Comparison of ENCODE assay signal across 9 mouse cellular contexts in genomic region chr11:5296576-5297115, GRCm38 (mm10). TPM values are rescaled to one million over a fixed set of nuclear protein-coding genes. Genes with fewer than 3 reads are reported as not detected.
DNase-seq lines count a peak whose midpoint lies in the region; ATAC-seq and TF ChIP-seq lines count a peak whose summit lies in the region.
"Had no signal": no experiment of that assay in that cellular context is flagged by ENCODE, and none has a peak within 500 bp of the region (broad histone marks: within the 10 kb centered on the region; RNA-seq: fewer than 3 reads in every experiment).

No protein-coding gene starts in this region.

- H3K4me1 ChIP-seq in hindbrain, embryonic 10.5 days (replicated peaks): peaks cover 33% of the 10 kb centered on the region
- H3K4me1 ChIP-seq in hindbrain, embryonic 11.5 days (replicated peaks; ENCODE audit: control insufficient read depth, insufficient read depth, low read length): no peaks in the 10 kb centered on the region
- H3K4me1 ChIP-seq in forebrain, postnatal 0 days (ENCODE audit: insufficient read depth): peaks cover 7% of the 10 kb centered on the region; the same call in 1 of the 2 replicates
- peaks cover 9% of the 10 kb centered on the region for H3K4me1 ChIP-seq in liver, embryonic 16.5 days (ENCODE audit: control insufficient read depth, low read depth, low read length)

- TF ChIP-seq CTCF in forebrain, postnatal 0 days (IDR thresholded peaks at IDR 0.05; ENCODE audit: low read depth): no peak

- no peak for DNase-seq in hindbrain, embryonic 10.5 days (ENCODE audit: low spot score)
- no peak for DNase-seq in hindbrain, embryonic 11.5 days (ENCODE audit: low spot score)
- no peak for DNase-seq in forebrain, postnatal 0 days
- DNase-seq in right cerebral cortex, adult 2 months (ENCODE audit: low spot score in 2 of 2): no peak

- no peak overlapping the region for H3K4me3 ChIP-seq in hindbrain, embryonic 10.5 days
- no peak overlapping the region for H3K4me3 ChIP-seq in hindbrain, embryonic 11.5 days (ENCODE audit: low read depth, low read length)
- H3K4me3 ChIP-seq in forebrain, postnatal 0 days (ENCODE audit: low read depth, low read length): no peak overlapping the region
- no peak overlapping the region for H3K4me3 ChIP-seq in liver, embryonic 16.5 days (ENCODE audit: low read depth, low read length)
- H3K4me3 ChIP-seq: neural tube, embryonic 12.5 days had no signal

- 0 out of 2 replicates have a peak overlapping the region, but pooled peaks have one; percentile 64 for H3K27ac ChIP-seq in hindbrain, embryonic 10.5 days
- H3K27ac ChIP-seq in hindbrain, embryonic 11.5 days (ENCODE audit: low read depth, low read length): no peak overlapping the region
- H3K27ac ChIP-seq in forebrain, postnatal 0 days (ENCODE audit: low read depth, low read length): no peak overlapping the region
- H3K27ac ChIP-seq in liver, embryonic 16.5 days (ENCODE audit: low read length): peak overlapping the region; percentile 58

- no peaks in the 10 kb centered on the region for H3K27me3 ChIP-seq in hindbrain, embryonic 10.5 days (ENCODE audit: insufficient read depth, poor library complexity, severe bottlenecking)
- no peaks in the 10 kb centered on the region for H3K27me3 ChIP-seq in hindbrain, embryonic 11.5 days (ENCODE audit: control insufficient read depth, insufficient read depth, low read length)
- no peaks in the 10 kb centered on the region for H3K27me3 ChIP-seq in forebrain, postnatal 0 days (ENCODE audit: insufficient read depth, low read length)
- H3K27me3 ChIP-seq in liver, embryonic 16.5 days (ENCODE audit: control insufficient read depth, insufficient read depth, low read depth, low read length): no peaks in the 10 kb centered on the region
- H3K27me3 ChIP-seq: neural tube, embryonic 12.5 days had no signal

- 62% methylated on average over 2 of the region's 2 CpGs for whole genome bisulfite sequencing in hindbrain, embryonic 10.5 days
- WGBS in hindbrain, embryonic 11.5 days: 53% methylated on average over 2 of the region's 2 CpGs
- WGBS in forebrain, postnatal 0 days: 48% methylated on average over 2 of the region's 2 CpGs
- 45% methylated on average over 2 of the region's 2 CpGs for WGBS in liver, embryonic 16.5 days (ENCODE audit: insufficient replicate concordance)

- no peak for ATAC-seq in hindbrain, embryonic 11.5 days (ENCODE audit: low FRiP score)
- ATAC-seq in CD4-positive, CD25-positive, alpha-beta regulatory T cell, adult 4 months: peak; percentile 42
- peak; percentile 27; the same call in 1 of the 2 replicates for ATAC-seq in forebrain, postnatal 0 days
- ATAC-seq in liver, embryonic 16.5 days (ENCODE audit: low read depth): peak; percentile 49; the same call in 1 of the 2 replicates
- no peak for ATAC-seq in monocyte, adult 5-6 weeks (replicated peaks; ENCODE audit: insufficient number of reproducible peaks, low FRiP score, low TSS enrichment, poor library complexity, severe bottlenecking)
- no peak for ATAC-seq in erythroid progenitor cell, adult 5-6 weeks (replicated peaks; ENCODE audit: low FRiP score, poor library complexity, severe bottlenecking)

- no peaks in the 10 kb centered on the region for H3K9me3 ChIP-seq in hindbrain, embryonic 10.5 days
- H3K9me3 ChIP-seq in hindbrain, embryonic 11.5 days (ENCODE audit: control insufficient read depth, low read length): no peaks in the 10 kb centered on the region
- H3K9me3 ChIP-seq in forebrain, postnatal 0 days (ENCODE audit: low read length): no peaks in the 10 kb centered on the region
- no peaks in the 10 kb centered on the region for H3K9me3 ChIP-seq in liver, embryonic 16.5 days (replicated peaks; ENCODE audit: control insufficient read depth, low read length)
- H3K9me3 ChIP-seq: neural tube, embryonic 12.5 days had no signal

- no peaks in the 10 kb centered on the region for H3K36me3 ChIP-seq in hindbrain, embryonic 10.5 days
- no peaks in the 10 kb centered on the region for H3K36me3 ChIP-seq in hindbrain, embryonic 11.5 days (ENCODE audit: control insufficient read depth, insufficient read depth, low read length)
- no peaks in the 10 kb centered on the region for H3K36me3 ChIP-seq in forebrain, postnatal 0 days (ENCODE audit: insufficient read depth)
- no peaks in the 10 kb centered on the region for H3K36me3 ChIP-seq in liver, embryonic 16.5 days (ENCODE audit: control insufficient read depth, insufficient read depth)
- H3K36me3 ChIP-seq: neural tube, embryonic 12.5 days had no signal

- no peak overlapping the region for H3K9ac ChIP-seq in hindbrain, embryonic 11.5 days (ENCODE audit: low read depth, low read length)
- H3K9ac ChIP-seq in forebrain, postnatal 0 days: no peak overlapping the region
- no peak overlapping the region for H3K9ac ChIP-seq in liver, embryonic 16.5 days (ENCODE audit: low read depth, low read length)
- H3K9ac ChIP-seq: neural tube, embryonic 12.5 days had no signal

- no peak overlapping the region for H3K4me2 ChIP-seq in hindbrain, embryonic 11.5 days (replicated peaks; ENCODE audit: low read depth, low read length)
- no peak overlapping the region for H3K4me2 ChIP-seq in forebrain, postnatal 0 days (ENCODE audit: low read depth)
- no peak overlapping the region for H3K4me2 ChIP-seq in liver, embryonic 16.5 days (ENCODE audit: low read depth, low read length)

RNA-seq across cellular contexts. Expression of gene Kremen1, which starts 35.3 kb away (rescaled TPM):
- polyA plus RNA-seq in hindbrain, embryonic 10.5 days (2016; fragmentation: Nextera tagmentation; extraction: Ambion mirVana): 12.1 and 12.8 TPM in 2 replicates
- 6.6 and 6.7 TPM in 2 replicates for polyA plus RNA-seq in hindbrain, embryonic 11.5 days (2014; fragmentation: Nextera tagmentation; extraction: Ambion mirVana)
- polyA plus RNA-seq in CD4-positive, CD25-positive, alpha-beta regulatory T cell, adult 4 months (2017; shearing (Covaris generic)): 1 to 10 TPM; 3.4 to 4.3 TPM
- total RNA-seq in forebrain, postnatal 0 days (2014; rRNA removed): 7.5 and 9.7 TPM in 2 replicates
- 2.3 and 2.9 TPM in 2 replicates for polyA plus RNA-seq in forebrain, postnatal 0 days (2015; fragmentation: Nextera tagmentation; extraction: Ambion mirVana)
- polyA plus RNA-seq in liver, embryonic 16.5 days (2015; fragmentation: Nextera tagmentation; extraction: Ambion mirVana): 1.8 and 2.3 TPM in 2 replicates
- 4.5 to 8.6 TPM (median 5.0 TPM) in 3 replicates for total RNA-seq in monocyte, adult 5-6 weeks (2017)
- 0.36 and 1.3 TPM in 2 replicates for total RNA-seq in erythroid progenitor cell, adult 5-6 weeks (2015; ENCODE audit: low replicate concordance)
- total RNA-seq in erythroid progenitor cell, adult 5-6 weeks (2017; ENCODE audit: low replicate concordance): 0.39 and 1.4 TPM in 2 replicates

Comparison
In these comparisons a context has a peak if more than half of its experiments do, and no peak if none do; other contexts are left out.
1. H3K27ac ChIP-seq: peak in hindbrain, embryonic 10.5 days (single experiment) and liver, embryonic 16.5 days (single experiment); none in hindbrain, embryonic 11.5 days (single experiment) and forebrain, postnatal 0 days (single experiment).
2. ATAC-seq: peak in CD4-positive, CD25-positive, alpha-beta regulatory T cell, adult 4 months (single experiment), forebrain, postnatal 0 days (single experiment) and liver, embryonic 16.5 days (single experiment); none in hindbrain, embryonic 11.5 days (single experiment), monocyte, adult 5-6 weeks (single experiment) and erythroid progenitor cell, adult 5-6 weeks (single experiment).